Mouse (Mus musculus): ENCODE measurements at regions not wholly inside any gene's neighbourhood (a gene's known extent, or its start where the extent isn't known, plus 50 kb on each side); places are given as distances from the start of the nearest gene placed in this dataset.
"Not testable (repeated sequence)": the region's sequence is repeated elsewhere in the genome, so short reads cannot be mapped to it uniquely, and the experiment has no call there.

DNA sequence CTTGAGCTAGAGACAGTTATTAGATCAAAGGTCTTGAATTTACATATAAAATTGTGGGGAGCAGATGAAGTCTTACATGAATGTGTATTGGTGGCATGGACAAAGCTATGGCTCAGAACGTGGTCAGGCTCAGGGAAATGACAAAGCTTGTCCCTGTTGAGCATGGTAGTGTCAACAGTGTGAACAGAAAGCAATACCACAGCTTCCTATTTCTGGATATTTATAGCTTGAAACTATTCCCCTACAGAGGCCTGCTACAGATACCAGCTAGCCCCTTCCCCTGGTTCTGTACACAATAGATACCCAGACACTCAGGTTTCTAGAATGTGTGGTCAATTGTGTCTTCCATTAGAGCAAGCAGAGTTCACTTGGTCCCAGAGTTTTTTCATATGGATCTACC, 236.8 kb upstream of the Rarb start:
- no peak for DNase-seq

GRCm38 (mm10) chr14:17054381-17054780, 235.4 kb upstream of the Rarb start:
- no peak for DNase-seq

GRCm38 (mm10) chr14:17046808-17047207, 227.9 kb upstream of the Rarb start:
- DNase-seq, result no peak

DNA sequence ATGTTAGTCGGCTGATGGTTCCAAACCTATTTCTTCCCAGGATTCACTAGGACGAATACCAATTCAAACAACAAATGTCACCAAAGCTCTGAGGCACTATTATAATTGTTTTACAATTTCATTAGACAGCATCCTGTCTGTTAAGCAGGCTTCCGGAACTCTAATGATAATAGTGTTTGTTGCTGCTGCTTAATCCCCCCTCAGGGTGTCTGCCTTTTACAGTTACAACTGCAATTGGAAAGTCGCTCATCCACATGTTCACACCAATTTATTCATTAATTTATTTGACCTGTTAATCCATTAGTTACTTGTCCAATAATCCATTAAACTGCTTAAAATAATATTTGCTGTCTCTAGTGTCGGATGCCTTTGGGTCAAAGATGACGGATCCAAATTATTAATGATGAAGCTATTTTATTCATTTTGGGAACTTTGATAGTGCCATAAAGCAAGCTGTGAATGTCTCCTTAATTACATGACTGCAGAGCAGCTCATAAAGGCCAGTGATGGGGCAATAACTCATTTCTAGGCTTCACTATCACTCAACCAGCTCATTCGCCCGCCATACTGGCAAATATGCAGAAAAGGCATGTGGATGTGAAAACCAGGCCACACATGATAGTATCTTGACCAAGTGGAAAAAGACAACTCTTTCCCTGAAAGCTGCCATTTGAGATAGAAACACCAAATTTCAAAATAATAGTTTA, 226.6 kb upstream of the Rarb start:
- no peak for DNase-seq

GRCm38 (mm10) chr14:17020603-17021356, 201.8 kb upstream of the Rarb start:
- no peak for DNase-seq

GRCm38 (mm10) chr14:17012931-17013330, 194.0 kb upstream of the Rarb start:
- DNase-seq, result no peak

DNA sequence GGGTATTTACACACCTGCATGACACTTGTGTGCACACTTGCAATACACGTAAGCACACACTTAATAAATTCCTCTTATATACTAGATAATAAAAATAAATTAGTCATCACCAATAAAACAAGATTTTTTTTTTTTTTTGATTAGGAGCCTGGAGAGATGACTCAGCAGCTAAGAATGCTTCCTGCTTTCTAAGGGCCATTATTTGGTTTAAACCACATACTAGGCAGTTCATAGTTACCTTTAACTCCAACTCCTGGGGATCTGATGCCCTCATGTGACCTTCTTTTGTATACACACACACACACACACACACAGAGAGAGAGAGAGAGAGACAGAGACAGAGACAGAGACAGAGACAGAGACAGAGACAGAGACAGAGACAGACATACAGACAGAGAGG, 193.2 kb upstream of the Rarb start:
- DNase-seq, result no peak

GRCm38 (mm10) chr14:17005194-17006018, 186.4 kb upstream of the Rarb start:
- peak; percentile 48 for DNase-seq

- no peak for DNase-seq
Measured at GRCm38 (mm10) chr14:17004714-17005113, 185.8 kb upstream of the Rarb start.

DNA sequence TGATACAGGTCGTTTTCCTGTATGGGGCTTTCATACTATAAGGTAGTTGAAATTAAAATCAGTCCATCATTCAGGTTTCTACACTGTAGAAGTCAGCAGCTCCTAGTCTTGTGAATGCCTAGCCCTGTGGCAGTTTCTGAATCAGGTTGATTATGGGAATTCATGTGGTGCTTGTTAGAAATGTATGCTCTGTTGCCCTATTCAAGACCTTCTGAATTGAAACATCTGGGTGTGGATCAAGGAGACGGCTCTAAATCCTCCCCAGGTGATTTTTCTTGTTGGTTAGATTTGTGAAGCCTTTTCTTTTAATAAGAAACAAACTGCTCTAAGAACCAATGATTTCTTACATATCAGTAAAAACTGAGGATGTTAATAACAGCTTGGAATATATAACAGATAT, 177.8 kb upstream of the Rarb start:
- no peak for DNase-seq

DNA sequence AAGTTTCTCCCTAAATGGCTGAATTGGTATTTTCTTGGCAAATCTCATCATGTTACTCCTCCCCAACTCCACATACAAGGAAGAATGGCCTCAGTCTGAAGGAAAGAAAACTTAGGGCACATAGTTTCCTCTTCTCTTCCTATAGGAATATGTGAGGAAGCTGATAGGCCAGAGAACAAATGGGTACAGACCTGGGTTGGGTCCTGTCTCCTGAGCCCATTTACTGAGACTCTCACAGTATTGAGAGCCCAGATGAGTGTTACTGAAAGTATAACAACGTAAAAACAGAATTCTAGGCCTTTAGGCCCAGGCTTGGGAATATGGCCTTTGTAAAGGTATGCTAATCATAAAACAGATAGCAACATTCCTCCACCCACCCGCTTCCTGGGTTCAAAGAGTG, 152.0 kb upstream of the Rarb start:
- not testable (repeated sequence) for DNase-seq

- no peak for DNase-seq
Measured at GRCm38 (mm10) chr14:16964717-16965391, 145.9 kb upstream of the Rarb start.

- no peak for DNase-seq
Measured at GRCm38 (mm10) chr14:16962216-16962826, 143.4 kb upstream of the Rarb start.

DNA sequence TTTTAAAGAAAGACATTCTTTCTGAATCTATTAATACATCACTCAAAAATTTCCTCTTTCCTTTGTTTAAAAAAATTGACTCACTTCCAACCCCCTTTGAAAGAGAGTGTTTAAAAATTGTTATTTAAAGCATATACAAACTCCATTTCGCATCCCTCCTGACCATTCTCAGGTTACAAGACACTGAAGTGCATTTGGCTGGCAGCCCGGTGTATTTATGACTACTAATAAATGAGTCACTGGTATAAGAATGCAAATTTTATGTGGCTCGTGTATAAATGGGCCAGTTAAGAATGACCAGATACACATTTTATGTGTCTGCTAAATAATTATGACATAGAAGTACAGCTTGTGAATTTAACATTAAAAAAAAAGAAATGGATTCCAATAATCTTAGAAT, 138.8 kb upstream of the Rarb start:
- DNase-seq, result peak; percentile 76

DNA sequence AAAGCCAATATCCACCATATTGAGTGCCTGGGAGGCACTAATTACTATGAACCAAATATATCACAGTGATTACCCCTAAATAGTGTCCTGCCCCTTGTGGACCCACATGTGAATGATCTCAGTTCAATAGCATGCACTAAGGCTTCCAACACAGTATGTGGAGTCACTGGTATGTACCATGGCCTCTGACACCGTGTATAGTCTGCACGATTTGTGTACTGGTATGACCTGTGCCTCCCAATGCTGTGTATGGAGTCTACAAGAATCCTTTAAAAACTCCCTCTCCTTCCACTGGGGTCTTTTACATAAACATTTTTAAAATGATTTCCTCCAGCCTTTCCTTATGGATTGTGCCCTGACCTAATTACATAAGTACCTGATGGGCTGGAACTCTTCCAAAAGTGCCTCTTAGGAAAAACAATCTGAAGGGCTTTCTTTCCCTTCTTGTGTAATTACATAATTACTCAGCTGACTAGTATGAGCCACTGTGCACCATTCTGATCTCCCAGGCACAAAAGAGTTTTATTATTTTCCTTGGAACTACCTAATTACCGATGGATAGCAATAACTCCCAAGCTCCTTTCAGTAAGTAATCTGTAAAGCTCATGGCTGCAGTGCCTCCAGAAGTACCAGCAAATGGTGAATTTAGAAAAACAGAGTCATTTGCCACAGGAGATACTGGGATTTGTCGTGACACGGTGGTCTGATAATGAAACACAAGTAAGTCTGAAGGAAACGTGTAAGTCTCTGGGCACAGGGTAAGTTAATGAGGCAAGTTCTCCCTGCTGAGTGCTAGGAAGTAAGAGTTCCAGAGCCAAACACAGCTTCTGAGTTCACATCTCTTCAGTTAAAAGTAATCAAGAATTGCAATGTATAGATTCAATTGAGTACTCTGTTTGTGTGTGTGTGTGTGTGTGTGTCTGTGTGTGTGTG, 135.8 kb upstream of the Rarb start:
- DNase-seq, result no peak

GRCm38 (mm10) chr14:16948736-16949135, 129.8 kb upstream of the Rarb start:
- DNase-seq, result no peak

- no peak for DNase-seq
Measured at GRCm38 (mm10) chr14:16944441-16944840, 125.5 kb upstream of the Rarb start.

GRCm38 (mm10) chr14:16943531-16943930, 124.6 kb upstream of the Rarb start:
- DNase-seq, result no peak

GRCm38 (mm10) chr14:16927136-16927535, 108.2 kb upstream of the Rarb start:
- DNase-seq, result no peak

DNA sequence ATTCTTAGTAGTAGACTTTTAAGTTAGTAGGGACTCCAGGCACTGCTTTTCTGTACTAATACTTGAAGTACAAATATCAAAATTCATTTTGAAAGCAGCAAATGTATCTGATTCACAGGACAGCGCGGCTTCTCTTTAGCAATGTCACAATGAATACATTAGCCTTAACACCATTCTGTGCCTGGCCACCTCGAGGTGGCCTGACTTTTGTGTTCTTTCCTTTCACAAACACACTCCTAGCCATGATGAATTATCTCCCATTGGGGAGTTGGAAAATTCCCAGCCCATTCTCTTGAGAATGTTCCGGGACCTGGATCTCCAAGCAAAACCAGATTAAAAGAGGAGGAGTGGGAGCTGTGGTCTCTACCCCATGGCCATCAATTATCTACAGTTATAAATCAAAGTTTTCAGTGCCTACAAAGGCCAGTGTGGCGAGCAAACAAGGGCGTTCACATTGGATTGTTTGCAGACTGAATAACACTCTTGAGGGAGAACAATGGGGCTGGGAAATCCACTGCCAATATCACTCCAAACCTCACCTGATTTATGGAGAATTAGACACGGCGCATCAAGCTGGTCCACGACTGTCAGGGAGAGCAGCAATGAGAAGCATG, 82.7 kb upstream of the Rarb start:
- DNase-seq, result no peak
